Mouse (Mus musculus) CD4-positive, CD25-positive, alpha-beta regulatory T cell, adult 4 months (primary cell): ENCODE data around the gene Zfp866. TPM values are rescaled to one million over a fixed set of nuclear protein-coding genes. Genes with fewer than 3 reads are reported as not detected.

Experiments used
- ATAC-seq: one replicate; pipeline ENCODE4 v1.8.0; 2017
- polyA plus RNA-seq, 2 experiments: library from polyadenylated mRNA; unstranded; fragments of 100-300 nt; shearing (Covaris generic); gene quantifications; one replicate each; pipeline ENCODE4 v1.2.1; 2017

The Zfp866 gene
- polyA plus RNA-seq, 2 experiments from 2014 or later = 16.4 to 23.9 TPM

DNA sequence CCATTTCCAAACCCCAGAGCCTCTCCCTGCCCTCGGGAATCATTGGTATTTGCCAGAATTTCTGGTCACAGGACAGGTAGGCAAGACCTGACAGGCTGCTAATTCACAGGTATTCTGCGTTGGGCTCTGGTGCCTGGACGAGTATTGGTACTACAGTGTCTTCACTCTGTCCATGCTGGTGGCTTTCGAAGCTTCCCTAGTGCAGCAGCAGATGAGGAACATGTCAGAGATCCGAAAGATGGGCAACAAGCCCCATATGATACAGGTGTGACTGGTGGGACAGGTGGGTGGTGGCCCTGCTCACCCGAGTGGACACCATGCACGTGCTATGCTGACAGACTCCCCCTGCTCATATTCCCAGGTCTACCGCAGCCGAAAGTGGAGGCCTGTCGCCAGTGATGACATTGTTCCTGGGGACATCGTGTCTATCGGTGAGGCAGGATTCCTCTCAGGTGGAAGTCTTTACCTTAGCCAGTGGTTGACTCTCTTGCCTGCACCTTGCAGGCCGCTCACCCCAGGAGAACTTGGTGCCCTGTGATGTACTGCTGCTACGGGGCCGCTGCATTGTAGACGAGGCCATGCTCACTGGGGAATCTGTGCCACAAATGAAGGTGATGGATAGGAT is 5.9 kb upstream of the Zfp866 start:
- ATAC-seq = no peak

GRCm38 (mm10) chr8:69794901-69795300 is 3.9 kb upstream of the Zfp866 start:
- no peak for ATAC-seq

GRCm38 (mm10) chr8:69794096-69794495 is 3.1 kb upstream of the Zfp866 start:
- ATAC-seq = no peak

DNA sequence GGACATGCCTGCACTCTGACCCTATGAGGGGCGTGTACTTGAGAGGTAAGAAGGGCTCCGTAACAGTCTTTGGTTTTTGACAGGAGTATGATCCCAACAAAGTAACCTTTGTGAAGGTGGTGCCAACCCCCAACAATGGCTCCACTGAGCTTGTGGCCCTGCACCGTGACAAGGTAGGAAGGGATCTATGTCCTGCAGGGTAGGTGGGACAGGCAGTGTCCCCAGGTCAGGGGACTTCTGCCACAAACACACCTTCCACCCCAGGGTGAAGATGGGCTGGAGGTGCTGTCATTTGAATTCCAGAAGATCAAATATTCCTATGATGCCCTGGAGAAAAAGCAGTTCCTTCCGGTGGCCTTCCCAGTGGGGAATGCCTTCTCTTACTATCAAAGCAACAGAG is 2.7 kb upstream of the Zfp866 start:
- no peak for ATAC-seq

GRCm38 (mm10) chr8:69791415-69792068 is 564 bp upstream of the Zfp866 start:
- peak; percentile 35 for ATAC-seq

GRCm38 (mm10) chr8:69790364-69790763 is 614 bp downstream of the Zfp866 start:
- no peak for ATAC-seq

GRCm38 (mm10) chr8:69789731-69790130 is 1.2 kb downstream of the Zfp866 start:
- no peak for ATAC-seq

GRCm38 (mm10) chr8:69789105-69789504 is 1.9 kb downstream of the Zfp866 start:
- ATAC-seq = no peak

DNA sequence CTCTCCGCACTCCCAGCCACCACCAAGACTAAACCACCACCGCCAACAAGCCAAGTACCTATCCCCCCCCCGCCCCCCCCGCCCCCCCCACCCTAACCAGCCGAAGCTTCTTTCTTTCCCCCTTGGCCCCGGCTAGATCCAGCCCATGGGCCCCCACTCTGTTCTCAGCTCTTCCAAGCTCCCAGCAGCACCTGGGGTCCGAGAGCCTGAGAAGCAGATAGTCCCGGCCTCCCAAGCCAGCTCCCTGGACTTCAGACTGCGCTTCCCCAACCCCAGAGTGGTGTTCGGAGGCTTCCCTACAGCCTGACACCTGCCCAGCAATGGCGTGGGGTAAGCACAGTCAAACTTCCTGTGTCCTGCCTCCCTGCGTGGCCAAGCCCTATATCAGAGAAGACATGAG is 13.9 kb downstream of the Zfp866 start:
- ATAC-seq = no peak

- ATAC-seq = no peak
Observed at GRCm38 (mm10) chr8:69775149-69775534, 15.8 kb downstream of the Zfp866 start.

- peak; percentile 99 for ATAC-seq
Observed at GRCm38 (mm10) chr8:69774503-69775148, 16.4 kb downstream of the Zfp866 start, which contains the start of gene Gm20422. Gene Gm20422 (minus strand): TSS chr8:69774886.

DNA sequence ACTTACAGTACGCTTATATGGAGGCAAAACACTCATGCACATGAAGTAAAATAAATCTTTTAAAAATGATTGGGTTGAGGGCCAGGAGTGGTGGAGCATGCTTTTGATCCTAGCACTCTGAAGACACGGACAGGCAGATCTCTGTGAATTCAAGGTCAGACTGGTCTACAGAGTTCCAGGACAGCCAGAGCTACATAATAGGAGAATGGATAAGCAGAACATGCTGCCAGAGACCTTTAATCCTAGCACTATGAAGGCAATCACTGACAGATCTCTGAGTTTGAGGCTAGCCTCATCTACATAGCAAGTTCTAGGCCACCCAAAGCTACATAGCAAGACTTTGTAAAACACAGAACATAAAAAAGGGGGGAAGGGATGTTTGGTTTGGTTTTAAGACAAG is 18.9 kb downstream of the Zfp866 start:
- ATAC-seq = no peak

GRCm38 (mm10) chr8:69771221-69771620 is 19.8 kb downstream of the Zfp866 start:
- no peak for ATAC-seq

- no peak for ATAC-seq
Observed at GRCm38 (mm10) chr8:69761814-69762445, 29.0 kb downstream of the Zfp866 start.

GRCm38 (mm10) chr8:69758316-69758715 is 32.7 kb downstream of the Zfp866 start:
- no peak for ATAC-seq

GRCm38 (mm10) chr8:69752437-69752836 is 38.5 kb downstream of the Zfp866 start:
- no peak for ATAC-seq

- peak; percentile 93 for ATAC-seq
Observed at GRCm38 (mm10) chr8:69749544-69750454, 41.2 kb downstream of the Zfp866 start, which contains the start of gene Zfp963. Gene Zfp963 (minus strand): TSS chr8:69749970.

DNA sequence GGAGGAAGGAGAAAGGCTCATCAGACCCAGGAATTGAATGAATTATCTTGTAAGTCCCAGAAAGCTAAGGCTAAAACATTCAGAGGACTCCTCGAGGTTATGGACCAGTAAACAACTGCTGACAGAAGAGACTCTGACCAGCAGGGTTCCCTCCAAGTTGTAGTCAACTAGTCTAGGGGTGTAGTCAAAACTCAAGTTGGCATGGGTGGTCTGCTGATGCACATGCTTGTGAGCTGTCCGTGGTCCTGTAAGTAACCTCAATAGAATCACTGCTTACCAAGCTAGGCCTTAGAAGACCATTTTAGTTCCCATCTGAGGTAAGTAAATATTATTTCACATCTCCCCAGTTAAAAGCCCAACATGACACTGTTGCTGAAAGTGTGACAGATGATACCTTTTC is 49.7 kb downstream of the Zfp866 start:
- no peak for ATAC-seq

DNA sequence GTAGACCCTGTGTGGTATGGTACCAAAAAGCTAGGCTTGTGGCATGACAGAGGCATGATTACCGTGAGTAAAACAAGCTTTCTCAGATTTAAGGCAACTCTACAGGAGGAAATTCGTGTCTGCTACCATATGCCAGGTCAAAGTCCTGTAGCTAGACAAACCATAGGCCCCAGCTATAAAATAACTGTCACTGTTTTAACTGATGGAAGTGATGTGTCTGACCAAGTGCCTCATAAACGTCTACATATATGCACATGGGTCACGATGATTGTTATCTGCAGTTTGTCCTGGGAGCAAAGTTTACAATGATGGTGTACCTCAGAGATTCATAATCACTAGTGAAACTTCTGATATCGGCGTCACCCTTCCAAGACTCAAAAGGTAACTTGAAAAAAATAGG is 50.2 kb downstream of the Zfp866 start:
- no peak for ATAC-seq

GRCm38 (mm10) chr8:69735495-69735894 is 55.5 kb downstream of the Zfp866 start:
- ATAC-seq = no peak

GRCm38 (mm10) chr8:69717232-69717580 is 73.8 kb downstream of the Zfp866 start:
- no peak for ATAC-seq
